Mouse (Mus musculus): ENCODE measurements around the gene Qrfpr. TPM values are rescaled to one million over a fixed set of nuclear protein-coding genes. Genes with fewer than 3 reads are reported as not detected.

Gene Qrfpr
- polyA plus RNA-seq, 1 experiment from 2014 or later = 0.13 TPM

GRCm38 (mm10) chr3:36189243-36189642, 32.9 kb downstream of the Qrfpr start:
- no peak overlapping the region for H3K4me3 ChIP-seq (ENCODE audit: low read depth, low read length)
- no peak for TF ChIP-seq CTCF (IDR thresholded peaks at IDR 0.05; ENCODE audit: low read depth)
- no peak overlapping the region for H3K27ac ChIP-seq (ENCODE audit: low read depth)
- no peak overlapping the region for H3K9ac ChIP-seq
- ATAC-seq (ENCODE audit: insufficient read depth) (no peak), DNase-seq (no peak)
- no peaks in the 10 kb centered on the region for H3K27me3 ChIP-seq (ENCODE audit: insufficient read depth, low read length)
- H3K4me2 ChIP-seq = no peak overlapping the region
- no peaks in the 10 kb centered on the region for H3K4me1 ChIP-seq (ENCODE audit: insufficient read depth)
- WGBS = 82% methylated on average over 8 of the region's 8 CpGs
- H3K36me3 ChIP-seq (ENCODE audit: insufficient read depth) = no peaks in the 10 kb centered on the region
- H3K9me3 ChIP-seq (ENCODE audit: low read depth, low read length) = no peaks in the 10 kb centered on the region

GRCm38 (mm10) chr3:36186510-36186909, 35.6 kb downstream of the Qrfpr start:
- Histone ChIP-seq H3K36me3 (ENCODE audit: insufficient read depth) (no peaks in the 10 kb centered on the region), H3K4me3 (ENCODE audit: low read depth, low read length) (no peak overlapping the region), H3K27me3 (ENCODE audit: insufficient read depth, low read length) (no peaks in the 10 kb centered on the region), H3K27ac (ENCODE audit: low read depth) (no peak overlapping the region), H3K9me3 (ENCODE audit: low read depth, low read length) (no peaks in the 10 kb centered on the region), H3K4me1 (ENCODE audit: insufficient read depth) (no peaks in the 10 kb centered on the region), H3K9ac (no peak overlapping the region), H3K4me2 (no peak overlapping the region)
- TF ChIP-seq CTCF (IDR thresholded peaks at IDR 0.05; ENCODE audit: low read depth) = no peak
- ATAC-seq (ENCODE audit: insufficient read depth) (no peak), DNase-seq (no peak)
- WGBS = 86% methylated on average over 4 of the region's 4 CpGs

GRCm38 (mm10) chr3:36181519-36181918, 40.6 kb downstream of the Qrfpr start:
- Histone ChIP-seq H3K4me1 (ENCODE audit: insufficient read depth) (no peaks in the 10 kb centered on the region), H3K9ac (no peak overlapping the region), H3K27ac (ENCODE audit: low read depth) (no peak overlapping the region), H3K4me3 (ENCODE audit: low read depth, low read length) (no peak overlapping the region), H3K4me2 (no peak overlapping the region), H3K36me3 (ENCODE audit: insufficient read depth) (no peaks in the 10 kb centered on the region), H3K9me3 (ENCODE audit: low read depth, low read length) (no peaks in the 10 kb centered on the region), H3K27me3 (ENCODE audit: insufficient read depth, low read length) (no peaks in the 10 kb centered on the region)
- DNase-seq (peak; percentile 86), ATAC-seq (ENCODE audit: insufficient read depth) (no peak)
- 8% methylated on average over 4 of the region's 4 CpGs for WGBS
- TF ChIP-seq CTCF (IDR thresholded peaks at IDR 0.05; ENCODE audit: low read depth) = peak; percentile 60

GRCm38 (mm10) chr3:36173761-36174160, 48.4 kb downstream of the Qrfpr start:
- WGBS = 92% methylated on average over 2 of the region's 2 CpGs
- ATAC-seq (ENCODE audit: insufficient read depth) = no peak

GRCm38 (mm10) chr3:36171348-36171747, 50.8 kb downstream of the Qrfpr start:
- no peak overlapping the region for H3K4me3 ChIP-seq (ENCODE audit: low read depth, low read length)
- ATAC-seq (ENCODE audit: insufficient read depth) (no peak), DNase-seq (no peak)
- H3K27ac ChIP-seq (ENCODE audit: low read depth) = no peak overlapping the region
- no peaks in the 10 kb centered on the region for H3K4me1 ChIP-seq (ENCODE audit: insufficient read depth)
- H3K9ac ChIP-seq = no peak overlapping the region
- no peaks in the 10 kb centered on the region for H3K9me3 ChIP-seq (ENCODE audit: low read depth, low read length)
- WGBS = 96% methylated on average over 1 of the region's 1 CpGs
- H3K4me2 ChIP-seq = no peak overlapping the region
- TF ChIP-seq CTCF (IDR thresholded peaks at IDR 0.05; ENCODE audit: low read depth) = no peak
- H3K27me3 ChIP-seq (ENCODE audit: insufficient read depth, low read length) = no peaks in the 10 kb centered on the region
- peaks cover 14% of the 10 kb centered on the region for H3K36me3 ChIP-seq (ENCODE audit: insufficient read depth)

More at GRCm38 (mm10) chr3:36173761-36174160, 48.4 kb downstream of the Qrfpr start:
- H3K4me1 ChIP-seq (ENCODE audit: insufficient read depth) = no peaks in the 10 kb centered on the region
- H3K4me3 ChIP-seq (ENCODE audit: low read depth, low read length) = no peak overlapping the region
- no peak overlapping the region for H3K4me2 ChIP-seq
- no peak for DNase-seq
- no peak overlapping the region for H3K27ac ChIP-seq (ENCODE audit: low read depth)
- no peaks in the 10 kb centered on the region for H3K9me3 ChIP-seq (ENCODE audit: low read depth, low read length)
- no peak for TF ChIP-seq CTCF (IDR thresholded peaks at IDR 0.05; ENCODE audit: low read depth)
- no peaks in the 10 kb centered on the region for H3K27me3 ChIP-seq (ENCODE audit: insufficient read depth, low read length)
- no peak overlapping the region for H3K9ac ChIP-seq
- H3K36me3 ChIP-seq (ENCODE audit: insufficient read depth) = no peaks in the 10 kb centered on the region

GRCm38 (mm10) chr3:36170670-36171210, 51.4 kb downstream of the Qrfpr start:
- Histone ChIP-seq H3K9ac (no peak overlapping the region), H3K27me3 (ENCODE audit: insufficient read depth, low read length) (no peaks in the 10 kb centered on the region), H3K9me3 (ENCODE audit: low read depth, low read length) (no peaks in the 10 kb centered on the region), H3K4me3 (ENCODE audit: low read depth, low read length) (no peak overlapping the region), H3K4me2 (no peak overlapping the region), H3K4me1 (ENCODE audit: insufficient read depth) (no peaks in the 10 kb centered on the region), H3K27ac (ENCODE audit: low read depth) (no peak overlapping the region), H3K36me3 (ENCODE audit: insufficient read depth) (peaks cover 19% of the 10 kb centered on the region)
- WGBS = 91% methylated on average over 1 of the region's 1 CpGs
- no peak for ATAC-seq (ENCODE audit: insufficient read depth)
- no peak for DNase-seq
- TF ChIP-seq CTCF (IDR thresholded peaks at IDR 0.05; ENCODE audit: low read depth) = no peak

- peak; percentile 30; the same call in 1 of the 2 replicates for TF ChIP-seq CTCF (IDR thresholded peaks at IDR 0.05; ENCODE audit: low read depth)
- Histone ChIP-seq H3K36me3 (ENCODE audit: insufficient read depth) (peaks cover 10% of the 10 kb centered on the region), H3K27ac (ENCODE audit: low read depth) (no peak overlapping the region), H3K9ac (no peak overlapping the region), H3K27me3 (ENCODE audit: insufficient read depth, low read length) (no peaks in the 10 kb centered on the region), H3K9me3 (ENCODE audit: low read depth, low read length) (no peaks in the 10 kb centered on the region), H3K4me2 (no peak overlapping the region), H3K4me3 (ENCODE audit: low read depth, low read length) (no peak overlapping the region), H3K4me1 (ENCODE audit: insufficient read depth) (peaks cover 8% of the 10 kb centered on the region)
- WGBS = 25% methylated on average over 5 of the region's 5 CpGs
- DNase-seq (peak; percentile 46), ATAC-seq (ENCODE audit: insufficient read depth) (no peak)
These were observed 66.8 kb downstream of the Qrfpr start for GRCm38 (mm10) chr3:36155268-36155667.

Data from lung, embryonic 14.5 days (tissue).